Mouse (Mus musculus): ENCODE measurements around the gene Cavin2.

Cavin2 gene

GRCm38 (mm10) chr1:51323506-51323905 is 34.6 kb downstream of the Cavin2 start:
- no peak for DNase-seq

GRCm38 (mm10) chr1:51328541-51328940 is 39.6 kb downstream of the Cavin2 start:
- no peak for DNase-seq

GRCm38 (mm10) chr1:51332986-51333385 is 44.1 kb downstream of the Cavin2 start:
- DNase-seq: peak; percentile 19

- DNase-seq: peak; percentile 91
Measured at GRCm38 (mm10) chr1:51333557-51334285, 44.8 kb downstream of the Cavin2 start.

GRCm38 (mm10) chr1:51334289-51334688 is 45.4 kb downstream of the Cavin2 start:
- DNase-seq: no peak

GRCm38 (mm10) chr1:51335081-51335480 is 46.2 kb downstream of the Cavin2 start:
- DNase-seq: no peak

GRCm38 (mm10) chr1:51344160-51344559 is 55.2 kb downstream of the Cavin2 start:
- no peak for DNase-seq

GRCm38 (mm10) chr1:51347596-51347995 is 58.7 kb downstream of the Cavin2 start:
- DNase-seq: no peak

GRCm38 (mm10) chr1:51348631-51349030 is 59.7 kb downstream of the Cavin2 start:
- DNase-seq: no peak

- DNase-seq: no peak
Measured at GRCm38 (mm10) chr1:51349291-51349967, 60.5 kb downstream of the Cavin2 start.
